Mouse (Mus musculus) layer of hippocampus, postnatal 36 days (tissue): ENCODE data around the gene Pfdn6. TPM values are rescaled to one million over a fixed set of nuclear protein-coding genes. Genes with fewer than 3 reads are reported as not detected.
"Not testable (repeated sequence)": the region's sequence is repeated elsewhere in the genome, so short reads cannot be mapped to it uniquely, and the experiment has no call there.

Source experiments
- DNase-seq, 2 experiments: peaks; one replicate each; pipeline ENCODE4 v3.0.0; 2022
- total RNA-seq, 2 experiments: library from RNA; stranded (reverse); gene quantifications; 2 replicates each; pipeline ENCODE4 v1.2.3; 2021

Gene Pfdn6
- total RNA-seq, 2 experiments from 2014 or later = 85.6 to 91.8 TPM

DNA sequence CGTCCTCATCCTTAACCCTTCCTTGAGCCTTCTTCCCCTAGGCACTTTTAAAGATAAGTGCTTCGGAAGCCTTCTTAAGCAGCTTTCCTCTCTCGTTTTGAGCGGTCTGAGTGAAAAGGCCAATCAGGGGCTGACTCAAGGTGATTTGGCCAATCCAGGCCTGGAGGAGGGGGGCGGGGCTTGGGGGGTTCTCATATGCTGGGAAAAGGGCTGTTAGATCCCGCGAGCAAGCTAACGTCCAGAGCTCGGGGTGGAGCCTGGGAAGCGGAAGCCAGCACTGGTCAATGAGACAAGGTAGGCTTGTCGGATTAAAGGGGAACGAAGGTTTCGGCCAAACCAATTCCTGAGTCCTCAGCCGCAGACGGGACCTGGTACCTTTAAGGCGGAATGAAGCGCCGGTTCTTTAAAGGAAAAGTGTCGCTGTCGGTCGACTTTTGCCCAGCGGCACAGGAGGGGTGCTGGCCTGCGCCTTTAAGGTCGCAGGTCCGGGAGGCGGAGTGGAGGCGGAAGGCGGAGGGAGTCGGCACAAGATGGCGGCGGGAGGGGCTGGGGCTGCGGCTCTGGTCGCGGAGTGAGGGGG is 24.4 kb downstream of the Pfdn6 start, which contains the start of the genes Tapbp and Zbtb22:
Tapbp (plus strand) TSS at position 229 of the 580 bp plus-strand sequence.
Zbtb22 (plus strand) TSS at position 234 of the 580 bp plus-strand sequence.
- peak; percentile 94 to 95 for DNase-seq

- DNase-seq = no peak
Observed at GRCm38 (mm10) chr17:33914969-33915391, 25.2 kb downstream of the Pfdn6 start.

GRCm38 (mm10) chr17:33913905-33914304 is 26.2 kb downstream of the Pfdn6 start:
- DNase-seq = no peak

- DNase-seq = no peak
Observed at GRCm38 (mm10) chr17:33913264-33913663, 26.9 kb downstream of the Pfdn6 start.

- DNase-seq = no peak
Observed at GRCm38 (mm10) chr17:33911813-33912414, 28.2 kb downstream of the Pfdn6 start.

DNA sequence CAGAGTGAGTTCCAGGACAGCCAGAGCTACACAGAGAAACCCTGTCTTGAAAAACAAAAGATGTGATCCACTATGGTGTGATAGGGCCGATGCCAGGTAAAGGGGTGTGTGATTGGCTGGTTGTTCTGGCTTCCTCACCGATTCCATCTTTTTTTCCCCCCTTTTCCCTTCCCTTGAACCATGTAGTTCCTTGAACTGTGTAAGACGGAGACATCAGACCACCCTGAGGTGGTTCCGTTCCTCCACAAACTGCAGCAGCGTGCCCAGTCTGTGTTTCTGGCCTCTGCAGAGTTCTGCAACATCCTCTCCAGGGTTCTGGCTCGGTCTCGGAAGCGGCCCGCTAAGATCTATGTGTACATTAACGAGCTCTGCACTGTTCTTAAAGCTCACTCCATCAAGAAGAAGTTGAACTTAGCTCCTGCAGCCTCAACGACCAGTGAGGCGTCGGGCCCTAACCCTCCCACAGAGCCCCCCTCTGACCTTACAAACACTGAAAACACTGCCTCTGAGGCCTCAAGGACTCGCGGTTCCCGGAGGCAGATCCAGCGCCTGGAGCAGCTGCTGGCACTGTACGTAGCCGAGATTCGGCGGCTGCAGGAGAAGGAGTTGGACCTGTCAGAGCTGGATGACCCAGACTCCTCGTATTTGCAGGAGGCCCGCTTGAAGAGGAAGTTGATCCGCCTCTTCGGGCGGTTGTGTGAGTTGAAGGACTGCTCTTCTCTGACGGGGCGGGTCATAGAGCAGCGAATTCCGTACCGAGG is 28.9 kb downstream of the Pfdn6 start:
- DNase-seq = no peak

- no peak for DNase-seq
Observed at GRCm38 (mm10) chr17:33910346-33911051, 29.6 kb downstream of the Pfdn6 start.

DNA sequence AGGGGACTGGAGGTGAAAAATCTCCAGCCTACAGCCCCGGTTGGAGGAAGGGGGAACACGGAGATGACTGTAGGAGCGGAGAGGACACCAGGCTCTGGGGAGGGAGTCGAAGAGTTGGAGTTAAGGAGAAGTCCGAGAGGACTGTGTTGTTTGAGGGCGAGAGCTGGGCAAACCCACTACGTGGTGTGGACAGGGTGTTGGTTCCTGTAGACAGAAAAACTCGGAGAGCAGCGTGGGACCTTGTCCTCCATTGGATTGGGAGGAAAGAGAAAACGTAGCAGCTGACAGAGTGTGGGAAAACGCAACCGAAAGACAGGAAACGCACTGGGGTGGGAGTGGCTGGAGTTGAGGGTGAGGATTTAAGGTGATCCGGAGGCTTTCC is 30.3 kb downstream of the Pfdn6 start:
- no peak for DNase-seq

DNA sequence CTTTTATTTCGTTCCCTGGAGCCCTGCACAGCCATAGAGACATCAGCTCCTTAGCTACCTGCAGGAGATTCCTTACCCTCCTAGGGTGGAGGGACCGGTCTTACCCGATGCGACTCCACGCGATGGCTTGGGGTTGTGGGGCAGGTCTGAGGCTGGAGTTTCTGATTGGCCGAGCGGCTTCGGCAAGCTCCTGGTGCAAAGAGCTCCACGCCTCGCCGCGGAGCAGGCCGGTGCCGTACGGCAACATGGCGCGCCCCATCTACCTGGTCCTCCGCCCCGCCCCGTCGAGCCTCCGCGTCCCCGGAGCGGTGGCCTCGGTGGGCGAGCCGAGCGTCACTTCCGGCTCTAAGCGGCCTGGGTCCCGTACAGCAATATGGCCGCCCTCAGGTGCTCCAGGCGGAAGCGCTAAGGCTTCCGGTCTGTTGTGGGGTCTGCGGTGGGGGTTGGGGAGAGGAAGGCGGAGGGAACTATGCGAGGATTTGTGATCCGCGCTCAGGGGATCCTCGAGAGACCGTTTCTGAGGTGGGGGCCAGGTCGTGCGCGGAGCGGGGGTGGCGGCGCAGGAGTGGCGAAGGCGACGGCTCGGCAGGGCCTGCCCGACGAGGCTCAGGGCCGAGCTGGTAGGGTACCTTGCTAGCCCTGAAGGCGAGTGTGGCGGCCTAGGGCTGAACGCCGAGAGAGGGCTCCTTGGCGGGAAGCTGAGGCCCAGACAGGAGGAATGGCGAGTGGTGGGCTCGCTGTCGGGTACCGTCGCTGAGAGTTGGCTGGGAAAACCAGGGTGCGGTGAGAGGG is 30.9 kb downstream of the Pfdn6 start, which contains the start of gene Daxx:
Daxx (plus strand) TSS at position 338 of the 792 bp plus-strand sequence.
- peak; percentile 99 for DNase-seq

DNA sequence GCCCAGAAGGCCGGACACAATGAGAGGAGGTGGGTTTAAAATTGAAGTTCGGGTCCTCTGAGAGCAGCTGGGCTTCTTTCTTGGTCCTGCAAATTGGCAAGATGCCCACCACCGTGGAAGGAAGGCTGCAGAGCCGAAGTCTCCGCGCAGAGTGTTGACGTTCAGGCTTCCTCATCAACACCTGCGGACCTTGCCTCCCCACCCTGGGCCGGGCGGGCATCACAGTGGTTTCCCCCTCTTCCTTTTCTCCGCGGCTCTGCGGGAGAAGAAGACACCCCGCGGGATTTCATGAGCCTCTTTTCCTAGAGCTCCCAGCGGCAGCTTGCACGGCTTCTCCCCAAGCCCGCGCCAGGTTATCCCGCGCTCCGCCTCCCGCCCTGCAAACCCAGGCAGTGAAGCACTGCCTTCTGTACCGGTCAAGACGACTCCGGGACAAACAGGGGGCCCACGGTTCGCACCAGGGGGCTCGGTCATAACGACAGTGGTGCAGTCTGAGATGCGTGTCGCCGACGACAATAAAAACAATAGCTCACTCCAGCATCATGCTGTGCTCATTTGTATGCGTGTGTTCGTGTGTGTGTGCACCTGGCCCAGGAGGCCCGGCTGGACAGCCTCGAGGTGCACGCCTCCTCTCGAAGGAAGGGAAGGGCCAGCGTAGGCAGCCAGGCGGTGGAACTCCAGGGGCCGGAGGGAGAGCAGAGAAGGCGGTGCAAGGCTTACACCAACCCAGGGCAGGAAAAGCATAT is 31.6 kb downstream of the Pfdn6 start:
- peak; percentile 55 for DNase-seq

- not testable (repeated sequence) for DNase-seq
Observed at GRCm38 (mm10) chr17:33904835-33905234, 35.3 kb downstream of the Pfdn6 start, which contains the start of gene Platr17. Gene Platr17, plus strand, starts transcription at chr17:33905135.

DNA sequence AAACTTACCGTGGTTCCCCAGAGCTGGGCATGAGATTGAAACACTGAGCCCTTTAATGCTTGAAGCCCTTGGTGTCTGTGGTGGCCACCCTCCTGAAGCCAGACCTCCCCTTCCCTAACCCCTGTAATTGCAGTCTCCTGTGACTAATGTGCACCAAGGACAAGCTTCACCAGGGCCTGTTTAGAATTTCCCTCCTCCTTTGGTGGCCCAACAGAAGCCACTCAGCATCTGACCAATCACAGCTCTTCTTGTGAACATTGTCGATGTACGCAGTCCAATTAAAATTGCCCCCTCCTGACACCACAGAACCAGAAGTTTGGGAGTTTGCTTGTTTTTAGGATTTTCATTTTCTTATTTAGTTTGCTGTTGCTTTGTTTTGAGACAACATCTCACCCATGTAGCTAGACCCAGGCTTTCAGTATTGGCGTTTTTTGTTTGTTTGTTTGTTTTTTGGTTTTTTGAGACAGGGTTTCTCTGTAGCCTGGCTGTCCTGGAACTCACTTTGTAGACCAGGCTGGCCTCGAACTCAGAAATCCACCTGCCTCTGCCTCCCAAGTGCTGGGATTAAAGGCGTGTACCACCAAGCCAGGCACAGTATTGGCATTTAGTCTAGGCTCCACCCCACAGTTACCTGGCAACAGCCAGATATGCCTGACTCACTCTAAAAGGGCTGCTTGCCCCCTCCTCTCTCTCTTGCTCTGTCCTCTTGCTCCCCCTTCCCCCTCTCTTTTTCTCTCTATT is 36.1 kb downstream of the Pfdn6 start:
- not testable (repeated sequence) for DNase-seq

DNA sequence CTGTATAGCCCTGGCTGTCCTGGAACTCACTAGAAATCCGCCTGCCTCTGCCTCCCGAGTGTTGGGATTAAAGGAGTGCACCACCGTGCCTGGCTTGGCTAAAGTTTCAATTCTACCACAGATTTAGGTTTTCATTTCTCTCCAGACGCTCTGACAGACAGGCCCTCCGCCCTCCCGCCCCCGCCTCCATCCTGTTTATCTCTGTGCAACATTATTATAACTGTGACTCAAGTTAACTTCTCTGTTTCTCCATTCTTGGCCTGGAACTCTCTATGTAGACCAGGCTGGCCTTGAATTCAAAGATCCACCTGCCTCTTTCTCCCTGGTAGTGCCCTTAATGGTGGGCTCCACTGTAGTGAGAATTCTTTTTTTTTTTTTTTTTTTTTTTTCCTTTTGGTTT is 37.7 kb downstream of the Pfdn6 start:
- no peak for DNase-seq

- DNase-seq = no peak
Observed at GRCm38 (mm10) chr17:33902079-33902478, 38.1 kb downstream of the Pfdn6 start.

- DNase-seq = no peak
Observed at GRCm38 (mm10) chr17:33901653-33902052, 38.5 kb downstream of the Pfdn6 start.

DNA sequence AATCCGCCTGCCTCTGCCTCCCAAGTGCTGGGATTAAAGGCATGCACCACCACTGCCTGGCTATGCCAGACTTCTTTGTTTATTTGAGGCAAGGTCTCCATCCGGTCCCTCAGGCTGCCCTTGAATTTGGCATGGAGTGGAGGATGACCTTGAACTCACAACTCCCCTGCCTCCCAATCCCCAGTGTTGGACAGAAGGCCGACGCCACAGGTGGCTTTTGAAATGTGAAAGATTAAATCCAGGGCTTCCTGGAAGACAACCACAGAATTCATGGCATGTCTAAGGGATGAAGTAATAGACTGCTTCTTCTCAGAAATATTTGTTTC is 39.2 kb downstream of the Pfdn6 start:
- no peak for DNase-seq

DNA sequence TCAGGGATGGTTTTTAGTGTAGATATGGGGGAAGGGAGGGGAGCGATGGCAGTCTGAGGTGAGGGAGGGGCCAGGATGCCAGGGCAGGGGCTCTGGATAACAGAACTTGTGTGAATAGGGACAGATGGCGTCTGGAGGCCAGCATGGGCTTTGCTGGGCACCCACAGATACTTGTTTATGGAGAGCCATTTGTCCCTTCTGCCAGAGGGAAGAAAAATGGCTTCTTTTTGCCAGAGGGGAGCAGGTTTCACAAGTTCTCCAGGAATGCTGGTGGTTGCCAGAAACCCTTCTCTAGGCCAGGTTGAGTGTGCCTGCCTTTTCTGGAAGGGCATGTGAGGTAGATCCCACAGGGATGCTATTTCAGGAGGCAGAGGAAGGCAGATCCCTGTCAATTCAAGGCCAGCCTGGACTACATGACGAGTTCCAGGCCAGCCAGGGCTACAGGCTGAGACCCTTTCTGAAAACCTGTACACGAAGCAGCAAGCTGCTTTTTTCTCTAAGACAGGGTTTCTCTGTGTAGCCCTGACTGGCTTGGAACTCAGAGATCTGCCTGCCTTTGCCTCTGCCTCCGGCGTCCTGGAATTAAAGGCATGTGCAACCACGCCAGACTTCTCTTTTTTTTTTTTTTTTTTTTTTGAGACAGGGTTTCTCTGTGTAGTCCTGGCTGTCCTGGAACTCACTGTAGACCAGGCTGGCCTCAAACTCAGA is 39.7 kb downstream of the Pfdn6 start:
- no peak for DNase-seq

DNA sequence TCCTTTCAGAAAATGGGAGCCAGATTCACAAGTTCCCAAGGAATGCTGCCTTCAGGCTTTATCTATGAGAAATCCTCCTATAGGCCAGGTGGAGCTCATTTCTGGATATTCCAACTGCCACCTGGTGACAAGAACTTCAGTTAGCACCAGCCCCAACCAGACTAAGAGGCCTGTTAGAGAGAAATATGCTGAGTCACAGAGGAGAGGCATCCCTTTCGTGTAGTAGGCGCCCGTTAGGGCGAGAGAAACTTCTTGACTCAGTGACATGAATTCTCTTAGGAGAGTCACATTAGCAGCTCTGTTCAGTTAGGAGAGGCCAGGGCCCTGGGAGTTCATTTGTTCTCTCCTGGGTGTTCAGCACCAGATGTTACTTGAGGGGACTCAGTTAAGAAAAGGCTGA is 40.5 kb downstream of the Pfdn6 start:
- no peak for DNase-seq

GRCm38 (mm10) chr17:33898193-33898592 is 42.0 kb downstream of the Pfdn6 start:
- DNase-seq = not testable (repeated sequence)
